15 mouse cellular contexts compared by ENCODE assay signal in genomic region chr14:104796348-104796965, GRCm38 (mm10).
DNase-seq lines count a peak whose midpoint lies in the region; ATAC-seq lines count a peak whose summit lies in the region.
"Had no signal": no experiment of that assay in that cellular context is flagged by ENCODE, and none has a peak within 500 bp of the region (broad histone marks: within the 10 kb centered on the region; RNA-seq: fewer than 3 reads in every experiment).

No protein-coding gene starts in this region.

- H3K27me3 ChIP-seq in embryonic facial prominence, embryonic 14.5 days (replicated peaks; ENCODE audit: control insufficient read depth, insufficient read depth, low read length), result no peaks in the 10 kb centered on the region
- H3K27me3 ChIP-seq: heart, embryonic 15.5 days; hindbrain, embryonic 15.5 days; midbrain, embryonic 13.5 days; neural tube, embryonic 12.5 days had no signal

- no peak overlapping the region for H3K4me3 ChIP-seq in embryonic facial prominence, embryonic 14.5 days (ENCODE audit: low read depth, low read length)
- H3K4me3 ChIP-seq: heart, embryonic 15.5 days; hindbrain, embryonic 15.5 days; midbrain, embryonic 13.5 days; neural tube, embryonic 12.5 days had no signal

- H3K27ac ChIP-seq in embryonic facial prominence, embryonic 14.5 days (replicated peaks; ENCODE audit: low read depth, low read length), result no peak overlapping the region
- H3K27ac ChIP-seq: heart, embryonic 15.5 days; hindbrain, embryonic 15.5 days; liver, embryonic 14.5 days; midbrain, embryonic 13.5 days; neural tube, embryonic 12.5 days had no signal

- 54% methylated on average over 17 of the region's 17 CpGs for WGBS in embryonic facial prominence, embryonic 14.5 days

- no peaks in the 10 kb centered on the region for H3K36me3 ChIP-seq in embryonic facial prominence, embryonic 14.5 days (ENCODE audit: control insufficient read depth, insufficient read depth, low read length)
- H3K36me3 ChIP-seq: heart, embryonic 15.5 days; hindbrain, embryonic 15.5 days; midbrain, embryonic 13.5 days; neural tube, embryonic 12.5 days had no signal

- H3K9ac ChIP-seq in embryonic facial prominence, embryonic 14.5 days (ENCODE audit: low read depth, low read length), result no peak overlapping the region
- H3K9ac ChIP-seq: heart, embryonic 15.5 days; hindbrain, embryonic 15.5 days; liver, embryonic 14.5 days; midbrain, embryonic 13.5 days; neural tube, embryonic 12.5 days had no signal

- ATAC-seq in embryonic facial prominence, embryonic 14.5 days (ENCODE audit: low read depth), result peak; percentile 72; the same call in 1 of the 2 replicates
- ATAC-seq: midbrain, embryonic 13.5 days had no signal

- no peaks in the 10 kb centered on the region for H3K9me3 ChIP-seq in embryonic facial prominence, embryonic 14.5 days (ENCODE audit: control insufficient read depth, low read length)
- H3K9me3 ChIP-seq: heart, embryonic 15.5 days; hindbrain, embryonic 15.5 days; midbrain, embryonic 13.5 days; neural tube, embryonic 12.5 days had no signal

- H3K4me1 ChIP-seq in embryonic facial prominence, embryonic 14.5 days (ENCODE audit: control insufficient read depth, insufficient read depth, low read length), result no peaks in the 10 kb centered on the region
- H3K4me1 ChIP-seq: heart, embryonic 15.5 days; hindbrain, embryonic 15.5 days; midbrain, embryonic 13.5 days; neural tube, embryonic 12.5 days had no signal

- DNase-seq in gastrocnemius, postnatal 10 days, result peak; percentile 36
- DNase-seq in gastrocnemius, adult 8-10 months (ENCODE audit: low spot score in 2 of 2), result no peak
- peak; percentile 59 for DNase-seq in embryonic facial prominence, embryonic 14.5 days (ENCODE audit: low spot score)
- DNase-seq in lung, adult 18-20 months, result peak; percentile 12 to 39
- peak; percentile 42 for DNase-seq in neural tube, embryonic 10.5 days (ENCODE audit: extremely low spot score, low spot score)
- DNase-seq in cerebellum, adult 8-10 months, result no peak
- DNase-seq in cerebellum, adult 11-12 months, result no peak
- DNase-seq: adrenal gland, adult 2 months; cerebellum, adult 18-20 months; kidney, adult 8-10 months had no signal

- H3K4me2 ChIP-seq in embryonic facial prominence, embryonic 14.5 days (ENCODE audit: low read depth, low read length), result peak overlapping the region; percentile 4; the same call in 1 of the 2 replicates
- H3K4me2 ChIP-seq: heart, embryonic 15.5 days; hindbrain, embryonic 15.5 days; midbrain, embryonic 13.5 days; neural tube, embryonic 12.5 days had no signal

Comparison
In these comparisons a context has a peak if more than half of its experiments do, and no peak if none do; other contexts are left out.
1. DNase-seq: peak in gastrocnemius, postnatal 10 days (single experiment), embryonic facial prominence, embryonic 14.5 days (single experiment), lung, adult 18-20 months (2 of 2) and neural tube, embryonic 10.5 days (single experiment); none in gastrocnemius, adult 8-10 months (0 of 2), cerebellum, adult 8-10 months (single experiment) and cerebellum, adult 11-12 months (single experiment).